Mouse (Mus musculus) T-helper 1 cell (primary cell): Measurements from ENCODE around the gene 1700034J05Rik.

Experiments
- in situ Hi-C: fragments of 300-600 bp; cut with MboI, MseI; formaldehyde crosslinking; loops from one replicate; pipeline ENCODE4 v1.15.1; 2025; ENCODE audit warnings: high pct_unique_total_duplicates

The 1700034J05Rik gene

GRCm38 (mm10) chr6:146966446-146967019 is 12.3 kb upstream of the 1700034J05Rik start:
- in situ Hi-C loops, result no loop called here

GRCm38 (mm10) chr6:146965139-146965772 is 11.0 kb upstream of the 1700034J05Rik start:
- in situ Hi-C loops, result no loop called here

- in situ Hi-C loops, result no loop called here
These were observed 9.4 kb upstream of the 1700034J05Rik start for GRCm38 (mm10) chr6:146963396-146964150.

GRCm38 (mm10) chr6:146961832-146962481 is 7.7 kb upstream of the 1700034J05Rik start:
- in situ Hi-C loops, result no loop called here

- in situ Hi-C loops, result no loop called here
These were observed 6.7 kb upstream of the 1700034J05Rik start for GRCm38 (mm10) chr6:146960956-146961355.

GRCm38 (mm10) chr6:146959908-146960680 is 5.9 kb upstream of the 1700034J05Rik start:
- in situ Hi-C loops, result no loop called here

GRCm38 (mm10) chr6:146958694-146959093 is 4.5 kb upstream of the 1700034J05Rik start:
- in situ Hi-C loops, result no loop called here

- in situ Hi-C loops, result no loop called here
These were observed 2.7 kb upstream of the 1700034J05Rik start for GRCm38 (mm10) chr6:146956961-146957360.

- in situ Hi-C loops, result no loop called here
These were observed 1.7 kb upstream of the 1700034J05Rik start for GRCm38 (mm10) chr6:146955896-146956295.

- in situ Hi-C loops, result no loop called here
These were observed 1.3 kb upstream of the 1700034J05Rik start for GRCm38 (mm10) chr6:146955475-146955874.

GRCm38 (mm10) chr6:146950454-146950832 is 3.8 kb downstream of the 1700034J05Rik start:
- in situ Hi-C loops, result no loop called here

GRCm38 (mm10) chr6:146949682-146950453 is 4.4 kb downstream of the 1700034J05Rik start:
- in situ Hi-C loops, result no loop called here

- in situ Hi-C loops, result no loop called here
These were observed 7.0 kb downstream of the 1700034J05Rik start for GRCm38 (mm10) chr6:146947186-146947585.

GRCm38 (mm10) chr6:146946327-146947029 is 7.7 kb downstream of the 1700034J05Rik start:
- in situ Hi-C loops, result no loop called here

- in situ Hi-C loops, result no loop called here
These were observed 9.4 kb downstream of the 1700034J05Rik start for GRCm38 (mm10) chr6:146944830-146945229.

GRCm38 (mm10) chr6:146944009-146944408 is 10.2 kb downstream of the 1700034J05Rik start:
- in situ Hi-C loops, result no loop called here

- in situ Hi-C loops, result no loop called here
These were observed 12.5 kb downstream of the 1700034J05Rik start for GRCm38 (mm10) chr6:146941505-146942275.

GRCm38 (mm10) chr6:146939026-146939425 is 15.2 kb downstream of the 1700034J05Rik start:
- in situ Hi-C loops, result no loop called here

- in situ Hi-C loops, result no loop called here
These were observed 18.3 kb downstream of the 1700034J05Rik start for GRCm38 (mm10) chr6:146935957-146936356.
